Mouse (Mus musculus): ENCODE measurements around the gene Wipf3. TPM values are rescaled to one million over a fixed set of nuclear protein-coding genes. Genes with fewer than 3 reads are reported as not detected.
A peak's percentile ranks its signal among the peaks of the same experiment; 100 is the strongest.

The Wipf3 gene
- total RNA-seq, 2 experiments from 2014 or later: 51.9 to 62.1 TPM

DNA sequence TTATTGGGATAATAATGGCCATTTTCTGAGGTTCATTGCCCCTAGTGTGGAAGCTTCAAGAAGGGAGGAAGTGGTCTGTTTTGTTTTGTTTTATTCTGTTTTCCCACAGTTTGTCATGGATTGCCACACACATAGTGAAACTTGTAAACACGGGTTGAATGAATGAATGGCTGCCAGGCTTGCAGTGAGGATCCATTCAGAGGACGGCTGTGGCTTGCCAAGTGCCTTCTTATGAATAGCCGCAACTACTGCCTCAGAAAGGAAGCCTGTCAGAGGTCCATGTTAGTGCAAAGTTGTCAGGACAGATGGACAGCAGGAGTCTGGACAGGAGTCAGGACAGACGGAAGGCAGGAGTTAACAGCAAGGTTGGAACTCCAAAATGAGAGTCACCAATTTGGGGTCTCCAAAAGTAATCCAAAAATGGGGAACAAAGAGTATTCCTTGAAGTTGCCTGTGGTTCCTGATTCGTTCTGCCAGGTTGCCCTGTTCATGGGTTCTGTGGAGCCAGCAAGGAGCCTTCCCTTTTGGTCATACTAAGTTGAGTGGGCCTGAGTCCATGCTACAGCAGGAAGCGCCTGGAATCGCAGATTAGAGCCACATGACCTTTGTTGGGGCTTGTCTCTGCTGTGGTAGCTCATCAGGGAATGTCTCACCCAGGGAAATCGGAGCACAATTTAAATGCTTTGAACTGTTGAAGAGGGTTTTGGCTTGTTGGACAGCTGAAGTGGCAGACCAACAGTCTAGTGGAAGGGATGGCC lies 34.5 kb downstream of the Wipf3 start:
- intact Hi-C loops (cut with DNase I): no loop called here
- no peak for DNase-seq (ENCODE audit: low spot score in 2 of 2)

DNA sequence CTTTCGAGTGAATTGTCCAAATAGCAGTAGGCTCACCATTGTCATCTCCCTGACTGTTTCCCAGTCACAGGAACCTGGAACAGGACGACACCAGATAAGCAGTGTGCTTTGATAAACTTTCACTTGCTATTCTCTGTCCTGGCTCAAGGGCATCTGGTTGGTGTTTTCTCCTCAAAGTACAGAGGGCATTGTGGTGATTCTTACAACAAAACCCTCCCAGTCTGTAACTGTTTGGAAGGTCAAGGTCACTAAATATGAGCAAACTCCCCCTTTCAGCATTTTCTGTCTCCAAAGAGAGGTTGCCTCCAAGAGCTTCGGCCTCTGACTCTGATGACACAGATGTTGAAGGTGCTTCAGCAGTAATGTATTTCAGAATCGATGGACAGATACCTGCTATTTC lies 35.5 kb downstream of the Wipf3 start:
- DNase-seq (ENCODE audit: low spot score in 2 of 2): no peak
- intact Hi-C loops (cut with DNase I): no loop called here

DNA sequence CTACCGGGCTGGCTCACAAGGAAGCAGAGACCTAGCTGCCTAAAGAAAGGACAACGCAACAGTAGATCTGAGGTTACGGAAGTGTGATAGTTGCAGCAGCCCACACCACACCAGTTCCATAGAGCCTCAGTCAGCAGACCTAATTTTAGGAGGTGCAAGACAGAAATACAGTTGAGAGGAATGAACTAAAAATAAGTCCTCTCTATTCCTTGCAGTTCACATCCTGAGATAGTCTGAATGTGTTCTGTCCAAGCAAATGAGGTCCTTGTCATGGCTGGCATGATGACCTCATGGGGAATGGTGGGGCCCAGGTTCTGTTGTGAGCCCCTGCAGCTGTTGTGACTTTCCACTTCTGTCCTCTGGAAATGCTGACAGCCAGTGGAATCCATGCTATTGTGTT lies 38.0 kb downstream of the Wipf3 start:
- intact Hi-C loops (cut with DNase I): no loop called here
- no peak for DNase-seq (ENCODE audit: low spot score in 2 of 2)

DNA sequence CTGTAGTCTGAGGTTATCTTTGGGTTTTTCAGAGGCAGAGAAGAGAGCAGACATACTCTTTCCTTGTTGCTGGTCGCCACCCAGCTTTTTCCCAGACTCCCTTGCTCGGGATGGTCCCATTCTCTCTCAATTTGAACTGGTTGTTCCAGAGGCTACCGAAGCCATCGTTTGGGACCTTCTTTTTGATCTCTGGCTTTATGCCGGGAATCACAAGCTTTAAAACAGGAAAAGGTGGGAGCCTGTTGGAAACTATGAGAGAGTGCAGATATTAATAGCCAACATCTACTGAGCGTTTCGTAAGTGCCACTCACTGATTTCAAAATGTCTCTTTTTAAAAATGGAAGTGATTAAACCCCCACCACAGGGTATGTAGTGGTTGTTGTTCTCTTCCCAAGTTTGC lies 42.5 kb downstream of the Wipf3 start:
- intact Hi-C loops (cut with DNase I): no loop called here
- DNase-seq (ENCODE audit: low spot score in 2 of 2): no peak

DNA sequence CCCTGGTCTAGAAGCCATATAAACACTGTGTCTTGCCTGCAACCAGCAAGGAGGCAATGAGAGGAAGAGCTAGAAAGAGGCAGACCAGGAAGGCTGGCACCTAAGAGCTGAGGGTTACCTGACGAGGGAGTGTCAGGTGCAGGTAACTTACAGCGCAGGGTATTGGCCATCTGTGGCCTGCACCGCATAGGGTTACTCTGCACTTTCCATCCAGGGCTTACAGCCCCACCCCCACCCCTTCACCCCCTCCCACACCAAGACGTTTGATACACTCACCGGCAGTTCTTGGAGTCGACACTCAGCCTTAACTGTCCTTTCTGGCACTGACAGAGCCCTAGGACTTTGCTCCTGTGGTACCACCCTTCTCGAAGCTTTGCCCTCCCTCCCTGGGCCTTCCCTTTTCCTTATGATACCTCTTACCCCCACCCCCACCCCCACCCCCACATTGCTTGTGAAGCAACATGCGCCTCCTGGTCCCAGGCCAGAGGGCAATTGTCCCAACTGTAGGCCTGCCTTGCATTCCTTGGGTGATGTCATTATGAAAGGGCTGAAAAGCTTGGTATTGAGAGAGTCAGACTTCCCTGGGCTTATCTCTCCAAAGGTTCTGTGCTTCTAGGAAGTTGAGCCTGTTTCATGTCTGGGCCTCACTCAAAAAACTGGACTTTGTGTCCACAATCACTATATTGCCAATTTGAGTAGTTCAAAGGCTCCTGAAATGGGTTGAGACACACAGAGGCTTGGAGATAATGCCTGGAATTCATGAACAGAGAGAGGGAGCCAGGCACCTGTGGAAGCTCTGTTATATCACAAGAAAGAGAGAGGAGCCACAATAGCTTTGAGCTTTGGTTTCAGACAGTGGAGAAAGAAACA lies 43.7 kb downstream of the Wipf3 start:
- intact Hi-C loops (cut with DNase I): no loop called here
- no peak for DNase-seq (ENCODE audit: low spot score in 2 of 2)

DNA sequence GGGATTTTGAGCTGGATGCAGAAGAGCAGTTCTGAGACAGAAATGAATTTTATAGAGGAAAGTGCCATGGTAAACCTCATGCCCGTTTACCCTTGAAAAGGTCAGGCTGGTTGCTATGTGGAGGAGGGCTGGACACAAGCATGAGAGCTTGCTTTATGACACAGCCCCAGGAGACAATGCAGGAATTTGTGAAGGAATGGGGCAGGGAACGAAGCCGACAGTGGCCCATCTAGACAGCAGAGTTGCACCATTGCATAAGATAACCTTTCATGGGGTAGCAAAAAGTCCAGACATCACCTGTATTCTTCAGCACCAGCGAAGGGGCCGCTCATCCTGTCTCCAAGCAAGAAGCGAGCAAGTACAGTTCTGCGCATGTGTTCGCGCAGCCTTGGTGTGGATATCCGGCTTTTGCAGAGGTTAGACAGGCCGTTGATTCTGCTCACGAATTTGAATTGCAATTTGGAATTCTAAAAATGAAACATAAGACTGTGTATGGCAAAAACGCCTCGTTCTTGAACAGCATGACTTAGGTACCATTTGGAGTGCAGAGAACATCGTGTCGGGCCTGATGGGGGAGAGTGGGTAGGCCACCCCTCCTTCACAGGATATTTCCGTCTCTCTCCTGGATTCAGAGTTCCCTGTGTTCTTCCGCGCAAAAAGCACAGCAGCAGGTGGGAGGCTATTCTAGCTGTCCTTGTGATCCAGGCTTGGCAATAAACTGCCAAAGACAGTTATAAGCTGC lies 46.7 kb downstream of the Wipf3 start:
- DNase-seq (ENCODE audit: low spot score in 2 of 2): peak; percentile 72 to 80
- intact Hi-C loops (cut with DNase I): loop anchor here (5.0 kb wide), 2 partner anchors 44 to 84 kb away; no protein-coding TSS in a partner anchor

DNA sequence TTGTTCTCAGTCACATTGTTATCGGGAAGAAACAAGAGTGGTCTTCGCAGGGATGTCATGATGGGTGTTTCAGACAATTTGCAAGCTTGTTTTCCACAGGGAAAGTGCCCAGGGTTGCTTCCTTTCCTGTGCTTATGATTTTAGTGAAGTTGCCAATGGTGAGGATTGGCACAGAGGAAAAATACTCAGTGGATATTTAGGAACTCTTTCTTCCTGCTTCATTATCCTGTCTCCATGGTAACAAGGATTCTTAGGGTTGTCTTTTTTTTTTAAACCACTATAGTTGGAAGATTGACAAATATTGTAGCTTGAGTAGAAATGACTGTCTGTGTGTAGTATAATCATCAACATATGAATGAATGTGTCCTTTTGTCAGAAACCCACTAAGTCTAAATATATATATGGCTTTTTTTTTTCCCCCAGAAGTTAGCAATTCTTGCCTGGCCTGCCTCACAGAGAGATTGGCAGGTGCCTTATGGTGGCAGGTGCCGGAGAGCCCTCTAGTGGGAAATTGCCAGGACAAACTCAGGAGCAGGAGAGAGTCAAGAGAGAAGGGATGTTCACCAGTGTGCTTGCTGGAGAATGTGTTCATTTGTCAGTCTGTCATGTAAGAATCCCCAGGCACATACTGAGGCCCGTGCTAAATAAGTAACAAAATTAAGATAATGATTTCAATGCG lies 49.4 kb downstream of the Wipf3 start:
- intact Hi-C loops (cut with DNase I): loop anchor here (5.0 kb wide), 2 partner anchors 46 to 86 kb away; no protein-coding TSS in a partner anchor
- DNase-seq (ENCODE audit: low spot score in 2 of 2): peak in 1 of 2 experiments; percentile 43

DNA sequence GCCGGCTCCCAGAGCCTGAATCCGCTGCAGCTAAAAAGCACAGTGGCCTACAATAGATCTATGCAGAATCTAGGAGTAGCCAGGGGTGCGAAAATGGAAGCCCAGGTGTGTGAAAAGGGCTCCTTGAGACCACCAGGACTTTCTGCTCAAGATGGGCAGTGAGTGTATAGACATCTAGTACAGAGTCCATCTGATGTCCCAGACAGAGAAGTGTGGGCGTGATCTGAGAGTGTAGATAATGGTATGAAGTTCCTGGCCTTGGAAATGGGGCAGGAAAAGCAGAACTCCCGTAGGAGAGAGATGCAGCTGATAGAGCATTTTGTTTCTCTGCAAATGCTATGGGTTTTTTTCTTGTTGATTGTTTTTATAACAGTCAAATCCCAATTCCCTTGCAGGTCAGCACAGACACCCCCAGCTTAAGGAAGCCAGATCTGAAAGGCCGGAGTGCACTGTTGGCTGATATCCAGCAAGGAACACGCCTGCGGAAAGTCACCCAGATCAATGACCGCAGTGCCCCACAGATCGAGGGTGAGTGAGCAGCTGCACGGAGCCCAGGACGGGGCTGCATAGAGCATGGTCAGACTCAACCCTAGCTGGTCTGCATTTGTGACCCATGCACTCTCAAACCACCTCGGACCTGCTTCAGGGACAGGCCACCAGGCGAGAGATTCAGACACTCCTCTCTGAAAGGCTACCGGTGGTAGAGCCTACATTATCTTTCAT lies 52.1 kb downstream of the Wipf3 start:
- intact Hi-C loops (cut with DNase I): no loop called here
- no peak for DNase-seq (ENCODE audit: low spot score in 2 of 2)

DNA sequence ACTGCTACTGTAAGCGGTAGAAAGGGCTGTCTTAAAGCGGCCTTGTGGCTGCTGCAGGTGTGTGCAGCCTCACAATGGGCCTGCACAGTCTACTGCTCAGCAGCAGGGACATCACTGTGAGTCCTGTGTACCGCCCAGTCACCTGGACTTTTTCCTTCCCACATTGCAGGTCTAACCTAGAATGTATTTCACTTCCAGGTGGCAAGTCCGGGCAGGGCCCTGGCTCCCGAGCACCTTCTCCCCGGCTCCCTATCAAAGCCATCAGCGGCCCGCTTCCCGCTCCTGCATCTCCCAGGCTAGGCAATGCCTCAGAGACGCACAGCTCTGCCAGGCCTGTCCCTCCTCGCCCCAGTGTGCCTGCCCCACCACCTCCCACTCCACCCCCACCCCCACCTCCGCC lies 55.6 kb downstream of the Wipf3 start:
- DNase-seq (ENCODE audit: low spot score in 2 of 2): no peak
- intact Hi-C loops (cut with DNase I): no loop called here

DNA sequence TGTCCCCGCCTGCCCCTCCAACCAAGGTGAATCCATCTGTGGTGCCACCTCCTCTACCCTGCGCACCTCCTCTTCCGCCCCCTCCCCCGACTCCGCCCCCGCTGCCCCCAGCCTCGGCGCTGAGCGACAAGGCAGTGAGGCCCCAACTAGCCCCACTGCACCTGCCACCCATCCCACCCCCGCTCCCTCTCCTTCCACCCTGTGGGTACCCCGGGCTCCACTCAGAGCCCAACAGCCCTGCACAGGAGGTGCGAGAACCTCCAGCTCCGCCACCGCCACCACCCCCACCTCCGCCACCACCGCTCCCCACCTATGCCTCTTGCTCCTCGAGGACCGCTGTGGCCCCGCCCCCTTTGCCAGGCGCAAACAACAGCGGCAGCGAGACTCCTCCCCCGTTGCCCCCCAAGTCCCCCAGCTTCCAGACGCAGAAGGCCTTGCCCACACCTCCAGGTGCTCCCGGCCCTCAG lies 56.1 kb downstream of the Wipf3 start:
- intact Hi-C loops (cut with DNase I): no loop called here
- DNase-seq (ENCODE audit: low spot score in 2 of 2): no peak

DNA sequence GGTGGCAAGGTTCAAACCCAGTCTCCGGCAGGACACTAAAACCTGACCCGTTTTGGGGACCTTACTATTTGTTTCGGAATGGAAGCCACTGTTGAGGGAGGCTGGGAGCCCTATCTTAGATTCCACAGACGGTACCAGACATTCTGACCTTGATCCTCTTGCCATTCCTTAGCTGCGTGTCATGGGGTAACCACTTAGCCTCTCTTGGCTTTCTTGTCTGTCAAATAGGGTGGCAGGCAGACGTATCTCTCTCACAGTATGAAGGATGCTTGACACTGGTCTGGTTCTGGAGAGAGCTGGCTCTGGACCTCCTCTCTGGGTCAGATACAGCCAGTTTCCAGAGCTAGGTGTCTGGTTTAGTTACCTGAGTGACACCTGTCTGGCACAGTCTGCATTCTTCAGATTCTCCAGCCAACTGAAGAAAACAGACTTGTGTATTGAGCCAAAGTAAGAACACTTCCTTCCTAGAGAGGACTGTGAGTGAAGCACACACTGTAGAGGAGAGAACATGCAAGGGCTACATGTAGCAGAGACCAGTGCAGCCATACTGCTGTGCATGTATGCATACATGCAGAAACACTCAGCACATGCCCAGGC lies 56.7 kb downstream of the Wipf3 start:
- no peak for DNase-seq (ENCODE audit: low spot score in 2 of 2)
- intact Hi-C loops (cut with DNase I): no loop called here

DNA sequence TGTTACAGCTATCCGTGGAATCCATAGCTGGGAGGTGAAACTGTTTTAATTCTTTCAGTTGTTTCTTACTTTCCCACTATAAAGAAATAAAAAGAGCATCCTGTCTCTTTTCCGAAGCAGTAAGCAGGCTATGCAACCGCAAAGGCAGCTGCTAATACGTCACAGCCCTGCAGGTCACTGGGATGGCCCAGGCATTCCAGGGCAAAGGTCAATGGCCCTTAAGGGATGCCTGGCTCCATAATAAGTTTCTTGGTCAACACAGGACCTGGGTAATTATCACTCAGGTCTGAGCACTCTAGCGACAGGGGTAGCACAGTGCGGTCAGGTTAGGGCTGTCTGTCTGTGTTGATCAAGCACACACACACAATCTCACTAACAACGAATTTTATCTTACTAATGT lies 61.7 kb downstream of the Wipf3 start:
- intact Hi-C loops (cut with DNase I): no loop called here
- no peak for DNase-seq (ENCODE audit: low spot score in 2 of 2)

DNA sequence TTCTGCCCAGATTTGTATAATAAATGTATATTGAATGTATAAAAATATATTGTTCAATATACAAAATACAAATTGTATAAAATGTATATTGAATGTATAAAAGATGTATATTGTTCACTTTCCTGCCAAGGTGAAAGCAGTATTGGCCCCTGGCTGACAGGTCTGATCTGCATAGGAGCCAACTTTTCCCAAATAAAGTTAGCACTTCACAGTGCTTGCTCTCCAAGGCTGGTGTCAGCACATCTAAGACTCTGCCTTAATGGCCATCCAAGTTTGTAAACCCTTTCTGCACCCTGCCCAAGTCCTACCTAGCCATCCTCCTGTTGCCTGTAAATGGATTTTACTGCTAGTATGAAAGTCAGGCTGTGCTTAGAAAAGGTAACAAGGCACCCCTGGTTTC lies 64.7 kb downstream of the Wipf3 start:
- DNase-seq (ENCODE audit: low spot score in 2 of 2): no peak
- intact Hi-C loops (cut with DNase I): no loop called here

DNA sequence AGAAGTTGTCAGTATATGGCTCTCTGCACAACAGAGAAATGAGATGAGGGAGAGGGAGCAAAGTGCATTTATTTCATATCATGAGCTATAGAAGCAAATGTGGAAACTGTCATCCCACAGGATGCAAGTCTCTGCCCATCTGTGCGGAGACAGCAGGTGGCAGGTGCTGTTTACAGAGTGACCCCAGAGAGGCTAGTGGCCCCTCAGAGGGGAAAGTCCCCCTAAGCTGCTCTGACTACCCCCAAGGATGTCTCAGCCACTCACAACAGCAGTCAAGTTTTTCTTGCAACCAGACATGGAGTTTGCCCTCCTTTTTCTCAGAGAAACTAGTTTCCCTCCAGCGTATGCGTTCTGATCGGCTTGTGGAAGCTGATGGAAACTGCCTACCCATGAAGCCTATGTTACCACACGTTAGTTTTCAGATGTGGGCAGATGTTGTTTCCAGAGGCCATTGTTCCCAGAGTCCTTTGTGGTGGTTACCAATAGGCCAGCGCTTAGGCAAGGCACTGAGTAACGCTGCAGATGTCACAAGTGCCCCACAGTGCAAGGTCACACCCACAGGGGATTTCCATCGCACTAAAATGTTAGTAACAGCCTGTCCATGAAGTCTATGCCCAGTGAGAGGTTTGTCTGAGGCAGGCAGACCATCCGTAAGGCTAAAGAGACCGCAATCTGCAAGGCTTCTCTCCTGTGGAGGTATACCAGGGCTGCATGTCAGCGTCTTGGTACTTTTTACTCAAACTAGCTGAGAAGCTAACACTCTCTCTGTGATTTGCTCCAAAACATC lies 65.4 kb downstream of the Wipf3 start:
- no peak for DNase-seq (ENCODE audit: low spot score in 2 of 2)
- intact Hi-C loops (cut with DNase I): no loop called here

DNA sequence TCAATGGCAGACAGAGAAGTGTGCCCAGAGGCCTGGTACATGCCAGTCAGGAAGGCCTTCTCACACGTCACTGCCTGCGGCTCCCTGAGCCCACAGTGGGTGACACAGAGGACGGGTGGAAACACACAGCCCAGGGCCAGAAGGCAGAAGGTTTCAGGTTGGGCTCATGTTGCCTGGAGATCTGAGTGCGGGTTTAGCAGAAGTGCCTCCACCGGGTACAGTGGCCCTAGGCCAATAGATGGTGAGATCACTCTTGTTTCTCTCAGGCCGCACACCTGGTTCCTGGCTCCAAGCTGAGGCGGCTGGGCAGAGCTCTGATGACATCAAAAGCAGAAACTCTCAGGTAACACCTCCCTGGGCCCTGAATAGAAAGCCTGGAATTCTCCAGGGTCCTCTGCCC lies 66.8 kb downstream of the Wipf3 start:
- intact Hi-C loops (cut with DNase I): no loop called here
- no peak for DNase-seq (ENCODE audit: low spot score in 2 of 2)

DNA sequence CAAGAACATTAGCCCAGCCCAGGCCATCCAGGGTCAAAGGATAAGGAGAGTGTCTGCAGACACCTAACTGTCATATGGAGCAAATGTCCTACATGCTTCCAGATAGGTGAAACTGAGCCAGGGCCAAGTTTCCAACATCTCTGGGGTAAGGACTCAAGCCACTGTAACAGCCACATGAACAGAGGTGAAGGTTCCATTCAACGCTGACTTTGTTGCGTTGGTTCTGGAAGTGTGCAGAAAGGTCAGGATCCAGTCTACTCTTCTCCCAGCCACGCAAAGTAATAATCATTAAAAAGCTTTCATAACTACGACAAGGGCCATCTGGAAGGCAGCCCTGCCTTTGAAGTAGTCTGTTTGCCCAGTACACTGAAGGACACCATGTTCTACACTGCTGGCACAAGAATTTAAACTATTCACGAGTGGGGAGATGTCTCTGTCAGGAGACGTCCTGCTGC lies 73.3 kb downstream of the Wipf3 start:
- DNase-seq (ENCODE audit: low spot score in 2 of 2): no peak
- intact Hi-C loops (cut with DNase I): loop anchor here (10.0 kb wide), 1 partner anchor 728 kb away; no protein-coding TSS in a partner anchor

DNA sequence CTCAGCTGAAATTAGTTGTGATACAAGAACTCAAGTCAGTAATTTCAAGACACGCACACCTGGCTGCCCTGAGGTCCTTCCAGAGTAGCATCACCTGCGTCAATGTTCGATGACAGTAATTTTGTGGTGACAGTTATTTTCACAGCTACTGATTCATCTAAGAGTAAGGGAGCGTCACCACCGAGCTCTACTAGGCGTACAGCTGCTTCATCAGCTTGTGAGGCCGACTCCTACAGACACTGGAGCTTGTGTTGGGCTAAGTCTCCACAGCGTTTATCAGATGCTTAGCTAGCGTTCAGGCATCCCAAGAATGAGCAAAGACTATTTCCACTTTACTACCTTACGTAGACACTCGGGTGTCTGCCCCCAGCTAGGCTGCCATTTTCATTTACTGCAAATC lies 76.9 kb downstream of the Wipf3 start:
- intact Hi-C loops (cut with DNase I): loop anchor here (2.0 to 10.0 kb wide), 2 partner anchors 116 to 732 kb away; no protein-coding TSS in a partner anchor
- DNase-seq (ENCODE audit: low spot score in 2 of 2): no peak

Measured in left cerebral cortex, postnatal 14 days (tissue).